Mouse (Mus musculus) kidney, embryonic 14.5 days (tissue): ENCODE results near the gene Bcor. TPM values are rescaled to one million over a fixed set of nuclear protein-coding genes. Genes with fewer than 3 reads are reported as not detected.
A peak's percentile ranks its signal among the peaks of the same experiment; 100 is the strongest.

Source experiments
- ATAC-seq: fragments of 200-750 bp; cut with Nextera tagmentation; 2 replicates; pipeline ENCODE4 v1.8.0; 2017; ENCODE audit warnings: moderate number of reproducible peaks, mild to moderate bottlenecking, moderate TSS enrichment, moderate library complexity; ENCODE audit not compliant: low FRiP score, low TSS enrichment
- H3K27ac ChIP-seq: fragments of 300-500 bp; sonication (generic); 2 replicates; pipeline ENCODE4 v1.5.1; 2014; ENCODE audit warnings: low read depth, mild to moderate bottlenecking, low read length, moderate library complexity, mixed read lengths
- H3K27me3 ChIP-seq: fragments of 300-500 bp; sonication (generic); 2 replicates; pipeline ENCODE4 v1.6.1; 2014; ENCODE audit warnings: mild to moderate bottlenecking, low read length; ENCODE audit not compliant: control insufficient read depth, insufficient read depth
- H3K36me3 ChIP-seq: fragments of 300-500 bp; sonication (generic); 2 replicates; pipeline ENCODE4 v1.6.1; 2014; ENCODE audit warnings: low read length, mixed read lengths; ENCODE audit not compliant: control insufficient read depth, insufficient read depth
- H3K4me1 ChIP-seq: fragments of 300-500 bp; sonication (generic); 2 replicates; pipeline ENCODE4 v1.6.1; 2014; ENCODE audit warnings: low read length, mixed read lengths; ENCODE audit not compliant: control insufficient read depth, insufficient read depth
- H3K4me2 ChIP-seq: fragments of 300-500 bp; sonication (generic); replicated peaks from 2 replicates; pipeline ENCODE4 v1.6.1; 2014; ENCODE audit warnings: low read depth, mild to moderate bottlenecking, low read length
- H3K4me3 ChIP-seq: fragments of 300-500 bp; sonication (generic); 2 replicates; pipeline ENCODE4 v1.5.1; 2014; ENCODE audit warnings: mild to moderate bottlenecking, low read length
- H3K9ac ChIP-seq: fragments of 300-500 bp; sonication (generic); 2 replicates; pipeline ENCODE4 v1.6.1; 2014; ENCODE audit warnings: low read depth, mild to moderate bottlenecking, low read length, moderate library complexity
- H3K9me3 ChIP-seq: fragments of 300-500 bp; sonication (generic); 2 replicates; pipeline ENCODE4 v1.6.1; 2016; ENCODE audit warnings: low read length; ENCODE audit not compliant: control insufficient read depth
- WGBS: fragments of 180-500 bp; shearing (Covaris S2); extraction: QIAGEN DNeasy Blood & Tissue Kit; methylation state at CpG from one replicate; pipeline ENCODE4 v1.1.7; 2014; 5-methylcytosine and 5-hydroxymethylcytosine counted together
- polyA plus RNA-seq: library from polyadenylated mRNA; unstranded; fragments of >200 nt; fragmentation: Nextera tagmentation; extraction: Ambion mirVana; gene quantifications from 2 replicates; pipeline ENCODE4 v1.2.1, GENCODE M21; 2014

The Bcor gene
- polyA plus RNA-seq, 1 experiment from 2014 or later = 24.1 TPM

- Histone ChIP-seq H3K4me3 (peak overlapping the region; percentile 45), H3K4me2 (peak overlapping the region; percentile 83), H3K27me3 (peaks cover 36% of the 10 kb centered on the region), H3K9ac (peak overlapping the region; percentile 68), H3K36me3 (no peaks in the 10 kb centered on the region), H3K9me3 (no peaks in the 10 kb centered on the region), H3K4me1 (peaks cover 17% of the 10 kb centered on the region; the same call in 1 of the 2 replicates), H3K27ac (no peak overlapping the region)
- ATAC-seq = no peak
- 5% methylated on average over 46 of the region's 70 CpGs for WGBS
These were observed 73.3 kb downstream of the Bcor start for GRCm38 (mm10) chrX:12086674-12087510.

DNA sequence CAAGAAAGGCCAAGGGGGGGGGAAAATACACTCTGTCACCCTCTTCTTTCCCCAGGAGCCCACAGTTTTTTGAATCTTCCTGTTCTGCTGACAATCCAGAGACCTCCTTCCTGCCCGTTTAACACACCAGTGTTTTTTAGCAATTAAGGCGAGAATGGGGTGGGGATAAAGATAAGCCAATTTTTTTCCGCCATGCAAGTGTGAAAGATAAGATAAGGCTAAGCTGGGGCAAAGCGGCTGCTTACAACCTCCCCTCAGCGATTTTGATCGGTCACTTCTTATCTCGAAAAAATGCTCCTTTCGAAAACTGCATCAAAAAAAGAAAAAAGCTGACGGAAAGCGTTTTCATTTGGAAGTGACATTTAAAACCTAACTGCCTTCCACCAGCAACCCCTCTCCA lies 74.2 kb downstream of the Bcor start:
- ATAC-seq = no peak
- H3K4me1 ChIP-seq = peaks cover 25% of the 10 kb centered on the region; the same call in 1 of the 2 replicates

DNA sequence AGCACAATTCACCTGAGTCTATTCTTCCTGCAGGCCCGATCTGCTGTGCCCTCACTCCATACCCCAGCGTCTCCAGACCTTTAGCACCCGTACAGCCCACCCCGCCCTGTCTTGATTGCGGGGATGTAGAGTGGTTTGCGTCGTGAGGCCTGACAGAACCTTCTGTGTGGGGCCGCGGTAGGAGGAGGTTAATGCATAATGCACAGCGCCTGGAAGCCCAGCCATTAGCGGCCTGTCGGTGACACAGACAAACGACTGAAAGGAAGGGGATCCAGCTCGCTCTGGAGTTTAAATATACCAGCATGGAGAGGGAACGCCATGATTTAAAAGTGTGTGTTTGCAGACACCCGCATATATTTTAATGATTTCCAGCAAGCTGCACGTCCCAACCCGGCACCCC lies 74.9 kb downstream of the Bcor start:
- Histone ChIP-seq H3K36me3 (no peaks in the 10 kb centered on the region), H3K9ac (no peak overlapping the region), H3K27me3 (peaks cover 47% of the 10 kb centered on the region), H3K4me3 (no peak overlapping the region), H3K27ac (no peak overlapping the region), H3K9me3 (no peaks in the 10 kb centered on the region), H3K4me1 (peaks cover 25% of the 10 kb centered on the region; the same call in 1 of the 2 replicates), H3K4me2 (no peak overlapping the region)
- WGBS = 6% methylated on average over 18 of the region's 18 CpGs
- no peak for ATAC-seq

More for the DNA sequence above, 74.2 kb downstream of the Bcor start:
- Histone ChIP-seq H3K36me3 (no peaks in the 10 kb centered on the region), H3K9me3 (no peaks in the 10 kb centered on the region), H3K9ac (no peak overlapping the region), H3K27me3 (peaks cover 44% of the 10 kb centered on the region), H3K4me3 (no peak overlapping the region), H3K27ac (no peak overlapping the region), H3K4me2 (no peak overlapping the region; the same call in 1 of the 2 replicates)
- WGBS = 19% methylated on average over 10 of the region's 10 CpGs

- 47% methylated on average over 4 of the region's 4 CpGs for WGBS
- peaks cover 19% of the 10 kb centered on the region; the same call in 1 of the 2 replicates for H3K4me1 ChIP-seq
- no peaks in the 10 kb centered on the region for H3K36me3 ChIP-seq
- no peak overlapping the region for H3K4me3 ChIP-seq
- no peaks in the 10 kb centered on the region for H3K9me3 ChIP-seq
- no peak overlapping the region for H3K27ac ChIP-seq
- ATAC-seq = no peak
- H3K27me3 ChIP-seq = peaks cover 43% of the 10 kb centered on the region
- no peak overlapping the region for H3K9ac ChIP-seq
- no peak overlapping the region for H3K4me2 ChIP-seq
These were observed 75.5 kb downstream of the Bcor start for GRCm38 (mm10) chrX:12084698-12085097.

GRCm38 (mm10) chrX:12083631-12084030 lies 76.5 kb downstream of the Bcor start:
- peaks cover 46% of the 10 kb centered on the region for H3K27me3 ChIP-seq
- H3K36me3 ChIP-seq = no peaks in the 10 kb centered on the region
- no peak overlapping the region for H3K9ac ChIP-seq
- H3K27ac ChIP-seq = no peak overlapping the region
- WGBS = 19% methylated on average over 10 of the region's 10 CpGs
- H3K4me1 ChIP-seq = peaks cover 12% of the 10 kb centered on the region; the same call in 1 of the 2 replicates
- no peaks in the 10 kb centered on the region for H3K9me3 ChIP-seq
- H3K4me2 ChIP-seq = no peak overlapping the region
- H3K4me3 ChIP-seq = no peak overlapping the region
- no peak for ATAC-seq

DNA sequence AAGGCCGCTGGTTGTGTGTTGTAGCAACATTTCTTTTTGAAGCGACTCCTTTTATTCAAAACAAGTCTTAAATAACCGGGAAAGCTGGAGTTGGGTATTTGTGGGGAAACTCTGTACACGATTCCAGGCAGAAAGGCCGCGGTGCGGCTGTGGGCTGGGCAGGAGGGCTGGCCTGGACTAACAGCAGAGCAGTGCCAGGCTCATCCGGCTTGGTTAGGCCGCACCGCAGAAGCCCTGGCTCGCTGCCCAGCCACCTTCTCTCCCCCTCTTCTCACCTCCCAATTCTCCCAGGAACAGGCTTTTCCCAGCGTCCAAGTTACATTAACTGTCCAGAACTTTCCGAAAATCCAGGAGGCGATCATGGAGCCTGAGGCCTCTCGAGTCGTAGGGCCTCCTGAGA lies 77.4 kb downstream of the Bcor start:
- no peaks in the 10 kb centered on the region for H3K36me3 ChIP-seq
- ATAC-seq = no peak
- WGBS = 6% methylated on average over 16 of the region's 16 CpGs
- no peak overlapping the region for H3K27ac ChIP-seq
- no peak overlapping the region for H3K4me3 ChIP-seq
- no peak overlapping the region; the same call in 1 of the 2 replicates for H3K4me2 ChIP-seq
- no peaks in the 10 kb centered on the region for H3K9me3 ChIP-seq
- H3K9ac ChIP-seq = no peak overlapping the region
- H3K27me3 ChIP-seq = peaks cover 46% of the 10 kb centered on the region; the same call in 1 of the 2 replicates
- H3K4me1 ChIP-seq = peaks cover 12% of the 10 kb centered on the region; the same call in 1 of the 2 replicates

GRCm38 (mm10) chrX:12082184-12082583 lies 78.0 kb downstream of the Bcor start:
- no peak overlapping the region for H3K4me3 ChIP-seq
- no peaks in the 10 kb centered on the region for H3K9me3 ChIP-seq
- H3K4me1 ChIP-seq = peaks cover 12% of the 10 kb centered on the region; the same call in 1 of the 2 replicates
- no peak for ATAC-seq
- H3K27me3 ChIP-seq = peaks cover 51% of the 10 kb centered on the region; the same call in 1 of the 2 replicates
- 17% methylated on average over 5 of the region's 5 CpGs for WGBS
- no peak overlapping the region for H3K4me2 ChIP-seq
- no peak overlapping the region for H3K9ac ChIP-seq
- H3K36me3 ChIP-seq = no peaks in the 10 kb centered on the region
- H3K27ac ChIP-seq = no peak overlapping the region

DNA sequence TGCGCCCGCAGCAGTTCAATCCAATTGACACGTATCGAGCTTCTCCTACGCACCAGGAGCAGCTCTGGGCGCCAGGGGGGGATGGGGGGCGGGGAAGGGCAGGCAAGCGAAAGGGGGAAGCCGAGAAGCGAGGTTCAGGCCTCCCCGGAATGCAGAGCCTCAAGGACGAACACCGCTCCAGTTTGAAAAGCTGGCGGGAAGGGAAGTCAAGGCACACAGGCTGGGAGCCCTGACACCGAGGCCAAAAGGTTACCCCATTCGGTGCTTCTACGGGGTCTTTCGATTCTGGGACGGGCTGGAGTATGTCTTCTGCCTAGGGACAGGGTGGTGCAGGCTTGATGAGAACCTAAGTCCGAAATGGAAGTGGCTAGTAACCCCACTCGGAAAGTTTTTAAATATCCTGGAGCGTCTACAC lies 78.4 kb downstream of the Bcor start:
- Histone ChIP-seq H3K27ac (no peak overlapping the region), H3K27me3 (peaks cover 56% of the 10 kb centered on the region; the same call in 1 of the 2 replicates), H3K9me3 (no peaks in the 10 kb centered on the region), H3K4me3 (peak overlapping the region; percentile 66), H3K4me2 (peak overlapping the region; percentile 68), H3K9ac (no peak overlapping the region), H3K36me3 (no peaks in the 10 kb centered on the region), H3K4me1 (peaks cover 12% of the 10 kb centered on the region; the same call in 1 of the 2 replicates)
- ATAC-seq = no peak
- WGBS = 8% methylated on average over 22 of the region's 22 CpGs
